Mouse (Mus musculus): ENCODE results near the gene Ncapd3.
A peak's percentile ranks its signal among the peaks of the same experiment; 100 is the strongest.

DNA sequence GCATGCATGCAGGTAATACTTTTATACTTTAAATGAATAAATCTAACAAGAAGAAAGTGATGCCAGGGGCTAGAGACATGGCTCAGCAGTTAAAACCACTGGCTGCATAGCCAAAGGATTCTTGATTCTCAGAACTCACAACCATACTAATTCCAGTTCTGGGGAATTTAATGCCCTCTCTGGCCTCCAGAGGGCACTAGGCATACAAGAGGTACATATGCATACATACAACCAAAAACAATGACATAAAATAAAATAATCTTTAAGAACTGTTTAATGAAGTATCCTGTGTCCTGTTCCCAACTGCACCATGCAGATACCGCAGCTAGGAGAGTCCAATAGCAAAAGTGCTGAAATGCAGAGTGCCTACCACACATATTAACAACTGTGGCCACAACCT is 104.4 kb downstream of the Ncapd3 start:
- peak; percentile 28; the same call in 1 of the 2 replicates for TF ChIP-seq CTCF (IDR thresholded peaks at IDR 0.05; ENCODE audit: low read depth, low read length)
- no peak for TF ChIP-seq TAL1 (conservative IDR thresholded peaks at IDR 0.05; ENCODE audit: low read depth, low read length)

Data from G1E (cell line).